Mouse (Mus musculus) megakaryocyte, embryonic 14.5 days (primary cell): ENCODE measurements around the gene Pramel3. TPM values are rescaled to one million over a fixed set of nuclear protein-coding genes. Genes with fewer than 3 reads are reported as not detected.
"Not testable (repeated sequence)": the region's sequence is repeated elsewhere in the genome, so short reads cannot be mapped to it uniquely, and the experiment has no call there.

Source experiments
- H3K27me3 ChIP-seq: replicated peaks from 2 replicates; pipeline ENCODE3; 2012; ENCODE audit warnings: inconsistent platforms
- H3K36me3 ChIP-seq: replicated peaks from 2 replicates; pipeline ENCODE3; 2012; ENCODE audit warnings: low read length, inconsistent platforms, mixed read lengths
- H3K4me1 ChIP-seq: 2 replicates; pipeline ENCODE4 v1.6.1; 2012; ENCODE audit warnings: inconsistent platforms
- H3K4me3 ChIP-seq: replicated peaks from 2 replicates; pipeline ENCODE3; 2012; ENCODE audit warnings: moderate library complexity, mild to moderate bottlenecking, inconsistent platforms
- H3K9me3 ChIP-seq: 2 replicates; pipeline ENCODE4 v1.6.1; 2012; ENCODE audit warnings: inconsistent platforms
- polyA plus RNA-seq: library from polyadenylated mRNA; stranded (reverse); fragments of >175 nt; gene quantifications from 2 replicates; pipeline ENCODE4 v1.2.3, GENCODE M21; 2012; ENCODE audit warnings: low replicate concordance; ENCODE audit not compliant: insufficient read depth

The Pramel3 gene
- not detected in 2 replicates for polyA plus RNA-seq

DNA sequence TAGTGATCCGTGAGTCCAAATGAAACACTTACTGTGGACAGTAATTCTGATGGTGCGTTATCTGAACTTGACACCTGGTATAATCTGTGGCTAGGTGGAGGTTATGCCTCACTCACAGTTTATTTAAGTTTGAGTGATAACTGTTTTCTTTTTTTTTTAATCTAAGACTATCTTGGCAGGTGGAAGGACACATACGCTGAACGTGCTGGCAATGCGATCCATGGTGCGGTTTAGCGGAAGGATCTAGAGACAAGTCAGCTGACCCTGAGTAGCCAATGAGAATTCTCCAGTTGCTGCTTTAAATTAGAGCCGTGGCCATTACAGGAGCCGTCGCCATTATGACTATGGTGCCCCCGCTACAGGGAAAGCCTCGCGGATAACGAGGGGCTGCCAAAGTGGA, at the start of gene Pramel3:
Gene Pramel3, plus strand, starts transcription at position 301 of the 400 bp plus-strand sequence.
- H3K9me3 ChIP-seq, H3K4me1 ChIP-seq, H3K4me3 ChIP-seq, H3K27me3 ChIP-seq, H3K36me3 ChIP-seq: not testable (repeated sequence)

DNA sequence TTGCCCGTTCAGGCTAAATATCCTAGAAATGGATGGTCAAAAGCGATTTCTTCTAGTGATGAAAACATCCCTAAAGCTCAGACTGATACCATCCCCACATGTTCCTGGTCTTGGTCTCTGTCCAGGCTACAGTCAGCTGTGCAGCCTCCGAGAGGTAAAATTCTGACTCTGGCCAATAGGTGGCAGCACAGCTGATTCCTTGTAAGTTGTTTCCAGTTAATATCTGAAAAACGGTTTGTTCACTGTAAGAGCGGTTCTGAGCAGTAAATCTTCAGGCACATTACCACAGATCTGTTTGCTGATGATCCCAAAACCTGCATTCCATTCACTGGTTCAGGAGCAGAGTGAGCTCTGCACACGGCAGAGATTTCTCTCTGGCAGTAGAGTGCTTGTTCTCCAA, 58.6 kb downstream of the Pramel3 start:
- not testable (repeated sequence) for H3K4me3 ChIP-seq, H3K27me3 ChIP-seq, H3K36me3 ChIP-seq, H3K4me1 ChIP-seq, H3K9me3 ChIP-seq

DNA sequence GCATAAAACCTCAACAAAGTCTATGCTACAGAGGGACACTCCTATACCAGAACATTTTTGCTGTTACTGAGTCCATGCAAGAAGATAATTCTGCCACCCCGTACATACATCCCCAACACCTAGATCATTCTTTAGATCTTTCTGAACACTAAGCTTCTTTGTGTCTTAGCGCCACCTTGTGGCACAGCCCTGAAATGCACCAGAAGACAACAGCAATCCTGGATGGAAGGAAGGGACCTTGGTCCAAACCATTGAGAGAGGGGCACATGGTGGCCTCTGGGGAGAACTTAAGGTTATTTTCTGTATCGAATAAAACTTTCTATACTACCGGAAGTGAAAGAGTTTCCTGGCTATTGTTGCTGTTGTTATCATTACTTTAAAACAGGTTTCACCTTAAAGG, 59.8 kb downstream of the Pramel3 start:
- not testable (repeated sequence) for H3K4me1 ChIP-seq, H3K4me3 ChIP-seq, H3K27me3 ChIP-seq, H3K9me3 ChIP-seq, H3K36me3 ChIP-seq

Other genes with a start within 250 kb of the Pramel3 start
- not detected in 2 replicates for gene Gm15023, start 124.7 kb upstream of the Pramel3 start, polyA plus RNA-seq
- not detected in 2 replicates for gene Tceal6, start 91.6 kb upstream of the Pramel3 start, polyA plus RNA-seq
- not detected in 2 replicates for gene Gm5128, start 71.0 kb downstream of the Pramel3 start, polyA plus RNA-seq
- gene Gm7903, start 131.5 kb downstream of the Pramel3 start, polyA plus RNA-seq, result not detected in 2 replicates
- not detected in 2 replicates for gene AV320801, start 192.3 kb downstream of the Pramel3 start, polyA plus RNA-seq